ENCODE assay signal across 19 mouse cellular contexts in the genomic region with DNA sequence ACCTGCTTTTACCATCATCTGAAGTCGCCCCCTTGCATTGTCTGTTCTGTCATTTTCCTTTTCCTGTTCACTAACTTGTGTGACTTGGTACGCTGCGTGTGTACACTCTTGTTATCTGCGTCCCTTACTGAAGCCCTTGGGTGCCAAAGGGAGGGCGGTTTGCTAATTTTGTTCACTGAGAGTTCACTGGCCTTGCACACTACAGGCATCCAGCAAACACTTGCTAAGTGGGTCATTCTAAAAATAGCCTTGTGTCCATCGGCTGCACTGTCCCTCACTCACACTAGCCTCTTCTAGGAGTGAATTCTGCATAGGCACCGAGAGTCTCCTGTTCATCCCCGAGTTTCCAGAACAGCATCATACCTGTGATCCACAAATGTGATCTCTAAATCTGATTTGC. TPM values are rescaled to one million over a fixed set of nuclear protein-coding genes. Genes with fewer than 3 reads are reported as not detected.
DNase-seq lines count a peak whose midpoint lies in the region; ATAC-seq and TF ChIP-seq lines count a peak whose summit lies in the region.
"Had no signal": no experiment of that assay in that cellular context is flagged by ENCODE, and none has a peak within 500 bp of the region (broad histone marks: within the 10 kb centered on the region; RNA-seq: fewer than 3 reads in every experiment).

No protein-coding gene starts in this region.

- TF ChIP-seq CTCF in liver, postnatal 0 days (IDR thresholded peaks at IDR 0.05; ENCODE audit: low read depth): no peak

- H3K36me3 ChIP-seq in liver, postnatal 0 days (replicated peaks; ENCODE audit: insufficient read depth, low read length): peaks cover 19% of the 10 kb centered on the region
- H3K36me3 ChIP-seq in liver, embryonic 12.5 days: peaks cover 29% of the 10 kb centered on the region
- H3K36me3 ChIP-seq in heart, embryonic 13.5 days: peaks cover 47% of the 10 kb centered on the region

- TF ChIP-seq EP300 in liver, postnatal 0 days (IDR thresholded peaks at IDR 0.05; ENCODE audit: low read depth): no peak

- H3K4me2 ChIP-seq in liver, postnatal 0 days (ENCODE audit: low read depth, low read length): no peak overlapping the region
- no peak overlapping the region for H3K4me2 ChIP-seq in liver, embryonic 12.5 days
- H3K4me2 ChIP-seq in heart, embryonic 13.5 days: peak overlapping the region; percentile 33; the same call in 1 of the 2 replicates
- H3K4me2 ChIP-seq: embryonic facial prominence, embryonic 13.5 days; limb, embryonic 13.5 days; neural tube, embryonic 12.5 days had no signal

- no peak overlapping the region for H3K27ac ChIP-seq in liver, postnatal 0 days (ENCODE audit: low read depth)
- H3K27ac ChIP-seq in liver, embryonic 12.5 days: no peak overlapping the region
- peak overlapping the region; percentile 84 for H3K27ac ChIP-seq in heart, embryonic 13.5 days (replicated peaks)
- H3K27ac ChIP-seq: embryonic facial prominence, embryonic 13.5 days; limb, embryonic 13.5 days; neural tube, embryonic 12.5 days had no signal

- WGBS in liver, postnatal 0 days (ENCODE audit: insufficient replicate concordance): 74% methylated on average over 8 of the region's 8 CpGs
- WGBS in liver, embryonic 12.5 days (ENCODE audit: insufficient replicate concordance): 73% methylated on average over 8 of the region's 8 CpGs
- WGBS in heart, embryonic 13.5 days: 34% methylated on average over 8 of the region's 8 CpGs

- no peaks in the 10 kb centered on the region for H3K27me3 ChIP-seq in liver, postnatal 0 days (ENCODE audit: insufficient read depth, low read length)
- H3K27me3 ChIP-seq in liver, embryonic 12.5 days (replicated peaks): no peaks in the 10 kb centered on the region
- H3K27me3 ChIP-seq in heart, embryonic 13.5 days (replicated peaks): no peaks in the 10 kb centered on the region
- H3K27me3 ChIP-seq: embryonic facial prominence, embryonic 13.5 days; limb, embryonic 13.5 days; neural tube, embryonic 12.5 days had no signal

- H3K9me3 ChIP-seq in liver, postnatal 0 days (ENCODE audit: low read length): no peaks in the 10 kb centered on the region
- H3K9me3 ChIP-seq in liver, embryonic 12.5 days (replicated peaks): no peaks in the 10 kb centered on the region
- H3K9me3 ChIP-seq in heart, embryonic 13.5 days: no peaks in the 10 kb centered on the region
- H3K9me3 ChIP-seq: embryonic facial prominence, embryonic 13.5 days; limb, embryonic 13.5 days; neural tube, embryonic 12.5 days had no signal

- no peak overlapping the region for H3K4me3 ChIP-seq in liver, postnatal 0 days (ENCODE audit: low read depth, low read length)
- H3K4me3 ChIP-seq in liver, embryonic 12.5 days: no peak overlapping the region
- no peak overlapping the region for H3K4me3 ChIP-seq in heart, embryonic 13.5 days
- H3K4me3 ChIP-seq: embryonic facial prominence, embryonic 13.5 days; limb, embryonic 13.5 days; neural tube, embryonic 12.5 days had no signal

- H3K9ac ChIP-seq in liver, postnatal 0 days (replicated peaks): no peak overlapping the region
- H3K9ac ChIP-seq in liver, embryonic 12.5 days: no peak overlapping the region
- no peak overlapping the region; the same call in 1 of the 2 replicates for H3K9ac ChIP-seq in heart, embryonic 13.5 days
- H3K9ac ChIP-seq: embryonic facial prominence, embryonic 13.5 days; forebrain, postnatal 0 days; limb, embryonic 13.5 days; neural tube, embryonic 12.5 days had no signal

- peaks cover 5% of the 10 kb centered on the region; the same call in 1 of the 2 replicates for H3K4me1 ChIP-seq in liver, postnatal 0 days (ENCODE audit: insufficient read depth)
- no peaks in the 10 kb centered on the region for H3K4me1 ChIP-seq in liver, embryonic 12.5 days
- H3K4me1 ChIP-seq in heart, embryonic 13.5 days: peaks cover 24% of the 10 kb centered on the region
- H3K4me1 ChIP-seq: embryonic facial prominence, embryonic 13.5 days; limb, embryonic 13.5 days; neural tube, embryonic 12.5 days had no signal

- DNase-seq in cerebellum, postnatal 14 days: peak; percentile 34 to 51
- no peak for DNase-seq in cerebellum, adult 11-12 months
- no peak for DNase-seq in liver, postnatal 0 days
- DNase-seq in neural tube, embryonic 10.5 days (ENCODE audit: extremely low spot score, low spot score): no peak
- no peak for DNase-seq in thymus, adult 18-20 months
- DNase-seq: adrenal gland, postnatal 10 days; forebrain, postnatal 0 days; kidney, adult 8-10 months; kidney, postnatal 36 days; lung, adult 18-20 months; right cerebral cortex, postnatal 14 days had no signal

- peak; percentile 74 for ATAC-seq in liver, postnatal 0 days
- ATAC-seq in liver, embryonic 12.5 days: no peak
- no peak; the same call in 1 of the 2 replicates for ATAC-seq in heart, embryonic 13.5 days (ENCODE audit: extremely low read depth, insufficient number of reproducible peaks, low FRiP score, low TSS enrichment)
- ATAC-seq: forebrain, postnatal 0 days; inflammation-experienced regulatory T-cells, adult 6 months had no signal

RNA-seq across cellular contexts. Expression of a gene that starts 5.0 kb away (rescaled TPM):
- polyA plus RNA-seq in liver, postnatal 0 days (2015; fragmentation: Nextera tagmentation; extraction: Ambion mirVana): not detected in 2 replicates
- polyA plus RNA-seq in liver, embryonic 12.5 days (2016; fragmentation: Nextera tagmentation; extraction: Ambion mirVana): not detected in 2 replicates
- not detected in 2 replicates for polyA plus RNA-seq in heart, embryonic 13.5 days (2015; fragmentation: Nextera tagmentation; extraction: Ambion mirVana)
- polyA plus RNA-seq: embryonic facial prominence, embryonic 13.5 days; forebrain, postnatal 0 days; hindbrain, embryonic 11.5 days; inflammation-experienced regulatory T-cells, adult 6 months; limb, embryonic 13.5 days; neural tube, embryonic 12.5 days; stomach, embryonic 16.5 days had no signal

RNA-seq across cellular contexts. Expression of a gene that starts 10.4 kb away (rescaled TPM):
- 10.7 and 12.4 TPM in 2 replicates for polyA plus RNA-seq in liver, postnatal 0 days (2015; fragmentation: Nextera tagmentation; extraction: Ambion mirVana)
- 2.0 and 2.3 TPM in 2 replicates for polyA plus RNA-seq in liver, embryonic 12.5 days (2016; fragmentation: Nextera tagmentation; extraction: Ambion mirVana)
- polyA plus RNA-seq in heart, embryonic 13.5 days (2015; fragmentation: Nextera tagmentation; extraction: Ambion mirVana): 139 and 147 TPM in 2 replicates

RNA-seq across cellular contexts. Expression of a gene that starts 14.1 kb away (rescaled TPM):
- polyA plus RNA-seq in liver, postnatal 0 days (2015; fragmentation: Nextera tagmentation; extraction: Ambion mirVana): 0.64 and 1.5 TPM in 2 replicates
- polyA plus RNA-seq in liver, embryonic 12.5 days (2016; fragmentation: Nextera tagmentation; extraction: Ambion mirVana): 2.1 and 2.3 TPM in 2 replicates
- 2.4 and 3.0 TPM in 2 replicates for polyA plus RNA-seq in heart, embryonic 13.5 days (2015; fragmentation: Nextera tagmentation; extraction: Ambion mirVana)

RNA-seq across cellular contexts. Expression of a gene that starts 14.2 kb away (rescaled TPM):
- polyA plus RNA-seq in liver, postnatal 0 days (2015; fragmentation: Nextera tagmentation; extraction: Ambion mirVana): not detected in 2 replicates
- not detected in 2 replicates for polyA plus RNA-seq in liver, embryonic 12.5 days (2016; fragmentation: Nextera tagmentation; extraction: Ambion mirVana)
- polyA plus RNA-seq in heart, embryonic 13.5 days (2015; fragmentation: Nextera tagmentation; extraction: Ambion mirVana): 0.53 and 0.90 TPM in 2 replicates
- polyA plus RNA-seq: embryonic facial prominence, embryonic 13.5 days; forebrain, postnatal 0 days; hindbrain, embryonic 11.5 days; limb, embryonic 13.5 days; neural tube, embryonic 12.5 days; stomach, embryonic 16.5 days had no signal

RNA-seq across cellular contexts. Expression of a gene that starts 14.4 kb away (rescaled TPM):
- polyA plus RNA-seq in liver, postnatal 0 days (2015; fragmentation: Nextera tagmentation; extraction: Ambion mirVana): 42.7 and 44.3 TPM in 2 replicates
- polyA plus RNA-seq in liver, embryonic 12.5 days (2016; fragmentation: Nextera tagmentation; extraction: Ambion mirVana): 29.0 and 30.4 TPM in 2 replicates
- 65.1 and 71.5 TPM in 2 replicates for polyA plus RNA-seq in heart, embryonic 13.5 days (2015; fragmentation: Nextera tagmentation; extraction: Ambion mirVana)

Comparison
In these comparisons a context has a peak if more than half of its experiments do, and no peak if none do; other contexts are left out.
1. DNase-seq: peak in cerebellum, postnatal 14 days (2 of 2); none in cerebellum, adult 11-12 months (single experiment), liver, postnatal 0 days (single experiment), neural tube, embryonic 10.5 days (single experiment) and thymus, adult 18-20 months (0 of 2).
2. RNA of a gene that starts 10.4 kb away (polyA plus RNA-seq): 139 to 147 TPM in heart, embryonic 13.5 days; 10.7 to 12.4 TPM in liver, postnatal 0 days and 2.0 to 2.3 TPM in liver, embryonic 12.5 days; every median in the first group is over 10 times any median in the second.